Mouse (Mus musculus) cortical plate, adult 2 months (tissue): Measurements from ENCODE around the gene Papln. TPM values are rescaled to one million over a fixed set of nuclear protein-coding genes. Genes with fewer than 3 reads are reported as not detected.

Experiments used
- H3K27ac ChIP-seq: fragments of 200-500 bp; 2 replicates; pipeline ENCODE4 v1.5.1; 2012; ENCODE audit warnings: low read length, control low read depth, inconsistent platforms; ENCODE audit not compliant: insufficient read depth
- H3K4me1 ChIP-seq: fragments of 200-500 bp; 2 replicates; pipeline ENCODE4 v1.6.1; 2011; ENCODE audit warnings: low read length; ENCODE audit not compliant: control insufficient read depth, insufficient read depth
- H3K4me3 ChIP-seq: fragments of 200-500 bp; 2 replicates; pipeline ENCODE4 v1.5.1; 2011; ENCODE audit warnings: mild to moderate bottlenecking, low read length, control low read depth; ENCODE audit not compliant: insufficient read depth
- CTCF ChIP-seq: fragments of 200-500 bp; IDR thresholded peaks from 2 replicates; pipeline ENCODE4 v1.5.1; 2011; ENCODE audit warnings: mild to moderate bottlenecking, control low read depth, low read length; ENCODE audit not compliant: insufficient read depth; ENCODE audit errors: extremely low read depth
- POLR2A ChIP-seq: fragments of 200-500 bp; IDR thresholded peaks from 2 replicates; pipeline ENCODE4 v1.6.1; 2011; ENCODE audit warnings: mild to moderate bottlenecking, low read length, control low read depth; ENCODE audit not compliant: insufficient read depth; ENCODE audit errors: extremely low read depth
- polyA plus RNA-seq: library from polyadenylated mRNA; depleted of rRNA; stranded (reverse); fragments of >200 nt; gene quantifications from 2 replicates; pipeline ENCODE4 v1.2.3, GENCODE M21; 2012

Papln gene
- polyA plus RNA-seq, 1 experiment = 3.4 TPM

DNA sequence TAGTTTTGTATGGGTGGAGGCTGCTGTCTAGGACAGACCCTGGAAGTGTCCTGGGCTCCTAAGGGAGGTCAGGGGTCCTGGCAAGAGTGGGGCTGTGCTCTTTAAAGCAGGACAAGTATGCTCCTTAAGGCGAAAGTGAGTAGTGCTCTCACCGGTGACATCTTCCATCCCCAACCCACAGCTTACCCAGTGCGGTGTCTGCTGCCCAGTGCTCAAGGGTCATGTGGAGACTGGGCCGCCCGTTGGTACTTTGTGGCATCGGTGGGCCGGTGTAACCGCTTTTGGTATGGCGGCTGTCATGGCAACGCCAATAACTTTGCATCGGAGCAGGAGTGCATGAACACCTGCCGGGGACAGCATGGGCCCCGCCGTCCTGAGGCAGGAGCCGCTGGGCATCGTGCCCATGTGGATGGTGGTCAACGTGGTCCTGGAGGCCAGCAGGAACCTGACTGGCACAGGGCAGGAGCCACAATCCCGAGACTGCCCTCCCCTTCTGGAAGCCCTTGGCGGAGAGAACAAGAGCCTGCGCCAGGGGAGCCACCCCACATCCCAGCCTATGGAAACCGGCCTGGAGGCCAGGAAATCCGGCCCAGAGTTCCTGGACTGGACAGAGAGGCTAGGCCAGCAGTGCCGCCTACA, 18.3 kb downstream of the Papln start:
- Histone ChIP-seq H3K4me3 (no peak overlapping the region), H3K27ac (no peak overlapping the region), H3K4me1 (peaks cover 2% of the 10 kb centered on the region; the same call in 1 of the 2 replicates)
- TF ChIP-seq POLR2A (no peak), CTCF (no peak)

DNA sequence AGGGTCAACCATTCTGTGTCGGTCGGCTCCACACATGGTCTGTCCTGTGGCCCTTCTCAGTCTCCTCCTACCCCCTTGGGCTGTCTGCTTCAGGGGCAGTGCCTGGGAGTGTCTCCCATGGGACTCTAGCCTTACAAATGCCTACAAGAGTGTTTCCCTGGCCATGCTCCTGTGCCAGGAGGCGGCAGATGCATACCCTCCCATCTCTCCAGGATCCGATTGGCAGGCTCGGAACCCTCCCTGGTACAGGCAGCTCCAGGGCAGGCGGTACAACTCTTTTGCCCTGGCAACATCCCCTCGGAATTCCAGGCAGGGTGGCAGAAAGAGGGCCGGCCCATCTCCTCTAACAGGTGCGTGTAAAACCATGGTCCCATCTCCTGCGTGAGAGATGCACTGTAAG, 19.2 kb downstream of the Papln start:
- no peak for TF ChIP-seq CTCF
- TF ChIP-seq POLR2A = no peak
- Histone ChIP-seq H3K27ac (no peak overlapping the region), H3K4me3 (no peak overlapping the region), H3K4me1 (peaks cover 2% of the 10 kb centered on the region; the same call in 1 of the 2 replicates)

DNA sequence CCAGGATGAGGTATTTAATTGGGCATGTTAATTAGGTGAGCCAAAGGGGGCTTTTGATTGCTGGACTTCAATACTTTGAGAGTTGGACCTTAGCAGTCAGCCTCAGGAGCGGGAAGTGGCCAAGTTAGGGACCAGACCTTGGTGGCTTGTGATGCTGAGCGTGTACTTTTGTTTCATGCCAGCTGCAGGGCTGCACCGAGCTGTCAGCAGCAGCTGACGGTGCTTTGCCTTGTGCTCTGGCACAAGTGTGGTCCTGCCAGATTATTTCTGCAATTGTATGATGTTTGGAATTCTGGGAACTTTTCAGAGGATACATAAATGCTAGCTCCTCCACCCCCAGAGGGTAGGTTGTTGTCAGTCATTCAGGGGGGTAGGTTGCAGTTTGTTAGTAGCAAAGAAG, 21.9 kb downstream of the Papln start:
- no peak overlapping the region for H3K27ac ChIP-seq
- TF ChIP-seq POLR2A (no peak), CTCF (no peak)
- H3K4me1 ChIP-seq = peaks cover 2% of the 10 kb centered on the region; the same call in 1 of the 2 replicates
- no peak overlapping the region for H3K4me3 ChIP-seq

DNA sequence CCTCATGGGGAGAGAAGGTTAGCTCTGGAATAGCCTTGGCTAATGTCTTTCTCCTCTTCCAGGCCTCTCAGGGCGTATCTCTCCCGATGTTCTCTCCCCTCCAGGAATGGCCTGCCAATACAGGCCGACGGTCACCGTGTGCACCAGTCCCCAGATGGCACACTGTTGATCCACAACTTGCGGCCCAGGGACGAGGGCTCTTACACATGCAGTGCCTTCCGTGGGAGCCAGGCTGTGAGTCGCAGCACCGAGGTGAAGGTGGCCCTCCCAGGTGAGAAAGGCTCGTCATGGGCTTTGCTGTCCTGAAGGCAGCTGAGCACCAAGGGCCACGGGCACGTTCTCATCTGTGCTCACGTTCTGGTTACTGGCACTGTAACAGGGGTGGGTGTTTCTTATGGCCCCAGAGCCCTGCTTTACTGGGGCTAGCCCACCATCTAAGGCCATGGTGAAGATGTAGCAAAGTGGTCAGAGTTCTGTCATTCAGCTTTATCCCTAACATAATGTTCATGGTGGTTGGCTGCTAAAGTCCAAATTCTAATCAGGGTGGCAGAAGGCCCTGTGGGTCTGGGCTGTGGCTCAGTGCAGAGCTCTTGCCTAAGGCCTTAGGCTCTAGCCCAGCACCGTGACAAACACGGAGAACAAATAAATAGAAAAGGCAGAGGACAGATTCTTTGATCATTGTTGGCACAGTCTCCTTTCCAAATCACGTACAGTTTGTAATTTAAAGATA, 25.8 kb downstream of the Papln start:
- TF ChIP-seq POLR2A = no peak
- TF ChIP-seq CTCF = no peak
- H3K4me1 ChIP-seq = peaks cover 3% of the 10 kb centered on the region; the same call in 1 of the 2 replicates
- H3K4me3 ChIP-seq = no peak overlapping the region
- H3K27ac ChIP-seq = no peak overlapping the region

DNA sequence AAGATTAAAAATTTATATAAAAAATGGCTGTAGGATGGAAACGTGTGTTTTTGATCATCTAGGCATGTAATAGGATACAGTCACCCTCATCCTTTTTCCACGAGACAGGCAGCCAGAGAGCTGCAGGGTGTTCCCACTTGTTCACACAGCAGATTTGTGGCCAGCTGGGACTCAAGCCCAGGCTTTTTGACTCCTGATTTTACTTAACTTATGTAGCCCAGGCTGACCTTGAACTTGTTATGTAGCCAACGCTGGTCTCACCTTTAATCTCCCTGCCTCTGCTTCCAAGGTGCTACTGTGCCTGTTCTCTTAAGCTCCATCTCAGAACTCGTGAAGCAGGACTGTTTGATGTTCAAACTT, 26.3 kb downstream of the Papln start:
- TF ChIP-seq POLR2A = no peak
- peaks cover 3% of the 10 kb centered on the region; the same call in 1 of the 2 replicates for H3K4me1 ChIP-seq
- H3K4me3 ChIP-seq = no peak overlapping the region
- H3K27ac ChIP-seq = no peak overlapping the region

DNA sequence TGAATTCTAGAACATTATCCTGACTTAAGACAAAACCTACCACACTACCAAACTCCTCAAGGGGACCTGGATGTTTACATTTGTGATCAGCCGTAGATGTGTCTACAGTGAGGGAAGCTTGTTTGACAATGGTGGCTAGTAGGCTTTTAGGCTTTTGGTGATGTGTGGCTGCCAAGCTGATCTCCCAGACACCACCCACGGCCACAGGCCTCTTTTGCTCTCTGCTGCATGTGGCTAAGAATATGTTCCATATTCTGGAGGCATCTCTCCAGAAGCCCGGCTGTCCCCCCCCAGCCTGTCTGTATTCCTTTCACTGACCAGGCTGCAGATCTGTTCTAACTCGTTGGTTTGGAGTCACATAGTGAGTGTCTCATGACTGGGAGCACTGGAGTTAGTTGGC, 27.3 kb downstream of the Papln start:
- 0 out of 2 replicates have a peak, but pooled peaks cover 2% of the 10 kb centered on the region for H3K4me1 ChIP-seq
- H3K4me3 ChIP-seq = no peak overlapping the region
- H3K27ac ChIP-seq = no peak overlapping the region
- TF ChIP-seq CTCF (no peak), POLR2A (no peak)

DNA sequence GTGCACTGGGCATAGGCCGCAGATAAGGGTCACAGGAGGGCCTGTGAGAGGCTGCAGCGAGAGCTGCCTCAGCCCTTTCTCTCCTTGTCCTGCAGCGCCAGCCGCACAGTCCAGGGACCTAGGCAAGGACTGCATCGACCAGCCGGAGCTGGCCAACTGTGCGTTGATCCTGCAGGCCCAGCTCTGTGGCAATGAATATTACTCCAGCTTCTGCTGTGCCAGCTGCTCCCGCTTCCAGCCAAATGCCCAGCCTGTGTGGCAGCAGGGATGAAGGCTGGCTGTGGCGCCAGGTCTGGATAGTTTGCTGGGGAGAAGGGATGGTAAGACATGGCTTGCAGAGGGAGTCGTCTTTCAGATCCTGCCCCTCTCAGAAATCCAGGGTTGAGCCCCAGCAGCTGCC, 28.3 kb downstream of the Papln start:
- no peak overlapping the region for H3K27ac ChIP-seq
- TF ChIP-seq POLR2A (no peak), CTCF (no peak)
- 0 out of 2 replicates have a peak, but pooled peaks cover 2% of the 10 kb centered on the region for H3K4me1 ChIP-seq
- no peak overlapping the region for H3K4me3 ChIP-seq

DNA sequence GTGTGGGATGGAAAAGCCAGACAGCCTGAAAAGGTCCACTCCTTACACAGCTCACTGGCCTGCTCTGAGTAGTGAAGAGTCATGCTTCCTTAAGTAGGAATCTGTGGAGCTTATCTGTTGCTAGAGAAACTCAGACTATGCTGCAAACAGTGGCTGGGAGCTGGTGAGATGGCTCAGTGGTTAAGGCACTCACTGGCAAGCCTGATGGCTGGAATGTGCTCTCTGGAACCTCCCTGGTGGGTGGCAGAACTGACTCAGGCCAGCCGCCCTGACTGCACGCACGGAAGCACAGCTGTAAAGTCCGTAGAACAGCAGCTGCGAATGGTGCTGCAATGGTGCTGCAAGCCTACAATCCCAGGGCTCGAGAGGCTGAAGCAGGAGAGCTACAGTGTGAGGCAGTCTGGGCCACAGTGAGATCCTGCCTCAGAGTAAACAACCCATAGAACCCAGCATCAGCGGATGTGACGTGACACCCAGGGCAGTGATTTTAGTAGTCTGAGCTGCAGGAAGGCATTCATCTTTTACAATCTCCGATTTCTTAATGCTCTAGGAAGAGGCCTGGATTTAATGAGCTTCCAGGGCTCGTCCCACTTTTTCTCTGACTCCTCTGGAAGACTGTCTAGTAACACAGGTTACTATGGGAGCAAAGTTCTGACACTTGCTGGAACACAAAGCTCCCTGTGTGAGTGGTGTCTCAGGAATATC, 29.4 kb downstream of the Papln start:
- no peak overlapping the region for H3K27ac ChIP-seq
- TF ChIP-seq POLR2A = no peak
- no peak for TF ChIP-seq CTCF
- H3K4me3 ChIP-seq = no peak overlapping the region
- H3K4me1 ChIP-seq = 0 out of 2 replicates have a peak, but pooled peaks cover 2% of the 10 kb centered on the region

DNA sequence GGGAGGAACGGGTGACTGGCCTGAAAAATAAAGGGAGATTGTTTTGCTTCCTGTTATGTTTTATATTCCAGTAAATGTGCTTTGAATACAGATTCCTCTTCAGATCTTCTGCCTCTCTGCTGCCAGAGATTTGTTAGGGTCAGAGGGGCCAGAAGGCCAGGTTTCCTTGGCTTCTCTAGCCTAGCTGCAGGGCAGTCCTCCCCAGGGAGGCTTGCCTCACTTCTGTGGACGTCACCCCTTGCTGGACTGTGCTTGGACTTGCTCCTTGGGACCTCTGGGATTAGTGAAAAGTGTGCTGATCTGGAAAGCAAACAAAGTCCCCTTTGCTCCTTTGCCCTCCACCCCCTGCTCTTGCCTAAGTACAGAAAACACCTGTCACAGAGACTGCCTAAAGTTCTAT, 31.6 kb downstream of the Papln start:
- Histone ChIP-seq H3K4me3 (no peak overlapping the region), H3K4me1 (peaks cover 6% of the 10 kb centered on the region), H3K27ac (no peak overlapping the region)
- TF ChIP-seq CTCF = no peak
- TF ChIP-seq POLR2A = no peak
